Mouse (Mus musculus) erythroblast, embryonic 14.5 days (primary cell): ENCODE measurements around the gene Ralgps2.

ENCODE experiments used
- GATA1 ChIP-seq: IDR thresholded peaks from 2 replicates; pipeline ENCODE4 v1.6.1; 2012; ENCODE audit warnings: low read length, inconsistent platforms, mixed read lengths
- TAL1 ChIP-seq: IDR thresholded peaks from 3 replicates; pipeline ENCODE4 v1.6.1; 2012; ENCODE audit warnings: low read length, inconsistent platforms, mixed read lengths

GRCm38 (mm10) chr1:156937436-156937835 is 2.0 kb downstream of the Ralgps2 start:
- TF ChIP-seq GATA1 (no peak), TAL1 (no peak)
